Mouse (Mus musculus): Measurements from ENCODE around the gene Socs2. TPM values are rescaled to one million over a fixed set of nuclear protein-coding genes. Genes with fewer than 3 reads are reported as not detected.

Socs2 gene
- polyA plus RNA-seq, 2 experiments, result 1.5 to 5.4 TPM

DNA sequence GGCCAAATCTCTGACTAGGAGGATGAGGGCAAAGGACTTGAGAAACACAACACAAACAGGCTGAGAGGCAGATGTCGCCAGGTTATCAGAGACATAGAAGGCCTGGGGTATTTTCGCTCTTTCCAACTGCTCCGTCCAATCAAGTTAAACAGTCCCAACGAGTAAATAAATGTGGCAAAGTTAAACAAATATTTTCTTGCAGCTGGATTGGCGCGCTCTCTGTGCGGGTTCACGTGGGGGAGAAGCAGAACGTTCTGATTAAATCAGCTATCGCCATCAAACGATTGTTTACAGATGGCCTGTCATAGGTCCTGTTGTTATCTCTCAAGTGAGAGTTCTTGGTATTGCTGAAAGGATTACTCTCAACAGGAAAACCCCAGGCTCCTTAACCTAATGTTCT lies 22.0 kb upstream of the Socs2 start:
- DNase-seq (ENCODE audit: low read depth in 3 of 3, low spot score in 3 of 3) (no peak), ATAC-seq (ENCODE audit: insufficient read depth) (no peak)
- Histone ChIP-seq H3K9ac (replicated peaks) (no peak overlapping the region), H3K4me1 (replicated peaks; ENCODE audit: control insufficient read depth in 2 of 2, insufficient read depth in 2 of 2, low read length in 1 of 2) (no peaks in the 10 kb centered on the region), H3K9me3 (ENCODE audit: control insufficient read depth, low read length) (no peaks in the 10 kb centered on the region), H3K27ac (no peak overlapping the region), H3K36me3 (replicated peaks; ENCODE audit: control insufficient read depth, insufficient read depth, low read depth) (no peaks in the 10 kb centered on the region), H3K4me2 (ENCODE audit: low read depth) (no peak overlapping the region), H3K4me3 (ENCODE audit: insufficient read depth in 1 of 2, low read depth in 2 of 2, low read length in 2 of 2) (no peak overlapping the region), H3K27me3 (ENCODE audit: control insufficient read depth, insufficient read depth, low read length) (no peaks in the 10 kb centered on the region)
- WGBS (ENCODE audit: insufficient replicate concordance), result 32% methylated on average over 11 of the region's 11 CpGs
- no peak for TF ChIP-seq EP300 (IDR thresholded peaks at IDR 0.05; ENCODE audit: low read depth)
- TF ChIP-seq CTCF (IDR thresholded peaks at IDR 0.05; ENCODE audit: low read depth), result no peak

GRCm38 (mm10) chr10:95430271-95430670 lies 13.3 kb upstream of the Socs2 start:
- no peaks in the 10 kb centered on the region for H3K36me3 ChIP-seq (replicated peaks; ENCODE audit: control insufficient read depth, insufficient read depth, low read depth)
- H3K4me3 ChIP-seq (ENCODE audit: insufficient read depth in 1 of 2, low read depth in 2 of 2, low read length in 2 of 2), result no peak overlapping the region
- no peaks in the 10 kb centered on the region for H3K27me3 ChIP-seq (ENCODE audit: control insufficient read depth, insufficient read depth, low read length)
- DNase-seq (ENCODE audit: low read depth in 3 of 3, low spot score in 3 of 3) (no peak), ATAC-seq (ENCODE audit: insufficient read depth) (no peak)
- no peak overlapping the region for H3K27ac ChIP-seq
- H3K9ac ChIP-seq (replicated peaks), result no peak overlapping the region
- H3K9me3 ChIP-seq (ENCODE audit: control insufficient read depth, low read length), result no peaks in the 10 kb centered on the region
- TF ChIP-seq EP300 (IDR thresholded peaks at IDR 0.05; ENCODE audit: low read depth) (no peak), CTCF (IDR thresholded peaks at IDR 0.05; ENCODE audit: low read depth) (no peak)
- WGBS (ENCODE audit: insufficient replicate concordance), result 71% methylated on average over 10 of the region's 10 CpGs
- no peak overlapping the region for H3K4me2 ChIP-seq (ENCODE audit: low read depth)
- no peaks in the 10 kb centered on the region for H3K4me1 ChIP-seq (replicated peaks; ENCODE audit: control insufficient read depth in 2 of 2, insufficient read depth in 2 of 2, low read length in 1 of 2)

DNA sequence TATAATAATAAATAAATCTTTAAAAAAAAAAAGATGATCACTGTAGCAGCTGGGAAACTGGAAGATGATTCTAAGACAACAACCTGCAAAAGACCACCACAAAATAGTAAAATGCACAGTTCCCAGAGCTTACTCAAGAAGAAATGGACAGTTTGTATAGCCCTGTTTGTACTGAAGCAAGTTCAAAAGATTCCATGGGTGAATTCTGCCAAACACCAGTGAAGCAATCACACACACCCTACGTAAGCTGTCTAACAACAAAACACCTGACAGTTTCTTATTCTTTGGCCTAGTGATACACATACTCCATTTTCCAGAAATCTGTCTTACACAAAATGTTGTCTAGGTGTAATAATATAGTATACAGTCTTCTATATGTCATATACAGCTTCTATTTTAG lies 12.1 kb upstream of the Socs2 start:
- Histone ChIP-seq H3K27ac (no peak overlapping the region), H3K36me3 (replicated peaks; ENCODE audit: control insufficient read depth, insufficient read depth, low read depth) (no peaks in the 10 kb centered on the region), H3K4me1 (replicated peaks; ENCODE audit: control insufficient read depth in 2 of 2, insufficient read depth in 2 of 2, low read length in 1 of 2) (no peaks in the 10 kb centered on the region), H3K4me3 (ENCODE audit: insufficient read depth in 1 of 2, low read depth in 2 of 2, low read length in 2 of 2) (no peak overlapping the region), H3K9ac (replicated peaks) (no peak overlapping the region), H3K4me2 (ENCODE audit: low read depth) (no peak overlapping the region), H3K27me3 (ENCODE audit: control insufficient read depth, insufficient read depth, low read length) (no peaks in the 10 kb centered on the region), H3K9me3 (ENCODE audit: control insufficient read depth, low read length) (no peaks in the 10 kb centered on the region)
- ATAC-seq (ENCODE audit: insufficient read depth) (no peak), DNase-seq (ENCODE audit: low read depth in 3 of 3, low spot score in 3 of 3) (no peak)
- TF ChIP-seq CTCF (IDR thresholded peaks at IDR 0.05; ENCODE audit: low read depth) (no peak), EP300 (IDR thresholded peaks at IDR 0.05; ENCODE audit: low read depth) (no peak)
- WGBS (ENCODE audit: insufficient replicate concordance), result 92% methylated on average over 1 of the region's 1 CpGs

GRCm38 (mm10) chr10:95426207-95427115 lies 9.5 kb upstream of the Socs2 start:
- Histone ChIP-seq H3K4me1 (replicated peaks; ENCODE audit: control insufficient read depth in 2 of 2, insufficient read depth in 2 of 2, low read length in 1 of 2) (no peaks in the 10 kb centered on the region), H3K36me3 (replicated peaks; ENCODE audit: control insufficient read depth, insufficient read depth, low read depth) (no peaks in the 10 kb centered on the region), H3K27me3 (ENCODE audit: control insufficient read depth, insufficient read depth, low read length) (no peaks in the 10 kb centered on the region), H3K9ac (replicated peaks) (no peak overlapping the region), H3K4me3 (ENCODE audit: insufficient read depth in 1 of 2, low read depth in 2 of 2, low read length in 2 of 2) (no peak overlapping the region), H3K9me3 (ENCODE audit: control insufficient read depth, low read length) (no peaks in the 10 kb centered on the region), H3K27ac (no peak overlapping the region), H3K4me2 (ENCODE audit: low read depth) (no peak overlapping the region)
- ATAC-seq (ENCODE audit: insufficient read depth) (no peak), DNase-seq (ENCODE audit: low read depth in 3 of 3, low spot score in 3 of 3) (no peak)
- 67% methylated on average over 9 of the region's 9 CpGs for WGBS (ENCODE audit: insufficient replicate concordance)
- TF ChIP-seq CTCF (IDR thresholded peaks at IDR 0.05; ENCODE audit: low read depth), result no peak
- no peak for TF ChIP-seq EP300 (IDR thresholded peaks at IDR 0.05; ENCODE audit: low read depth)

GRCm38 (mm10) chr10:95422681-95423080 lies 5.7 kb upstream of the Socs2 start:
- DNase-seq (ENCODE audit: low read depth in 3 of 3, low spot score in 3 of 3), result no peak
- Histone ChIP-seq H3K4me3 (ENCODE audit: insufficient read depth in 1 of 2, low read depth in 2 of 2, low read length in 2 of 2) (no peak overlapping the region), H3K9me3 (ENCODE audit: control insufficient read depth, low read length) (no peaks in the 10 kb centered on the region), H3K4me2 (ENCODE audit: low read depth) (no peak overlapping the region), H3K36me3 (replicated peaks; ENCODE audit: control insufficient read depth, insufficient read depth, low read depth) (no peaks in the 10 kb centered on the region), H3K27me3 (ENCODE audit: control insufficient read depth, insufficient read depth, low read length) (no peaks in the 10 kb centered on the region), H3K4me1 (replicated peaks; ENCODE audit: control insufficient read depth in 2 of 2, insufficient read depth in 2 of 2, low read length in 1 of 2) (no peaks in the 10 kb centered on the region), H3K27ac (no peak overlapping the region), H3K9ac (replicated peaks) (no peak overlapping the region)
- ATAC-seq (ENCODE audit: insufficient read depth), result no peak
- 57% methylated on average over 5 of the region's 5 CpGs for WGBS (ENCODE audit: insufficient replicate concordance)
- no peak for TF ChIP-seq EP300 (IDR thresholded peaks at IDR 0.05; ENCODE audit: low read depth)
- TF ChIP-seq CTCF (IDR thresholded peaks at IDR 0.05; ENCODE audit: low read depth), result no peak

Data from liver, embryonic 14.5 days (tissue).